Mouse (Mus musculus) cerebellum, adult (tissue): ENCODE results near the gene Trpc4ap.
"Not testable (repeated sequence)": the region's sequence is repeated elsewhere in the genome, so short reads cannot be mapped to it uniquely, and the experiment has no call there.

Experiments
- ATAC-seq: cut with Nextera tagmentation; 2 replicates; pipeline ENCODE4 v1.9.2; 2017; ENCODE audit warnings: mild to moderate bottlenecking, moderate library complexity, mixed read lengths; ENCODE audit not compliant: insufficient number of reproducible peaks, low FRiP score, low TSS enrichment

The Trpc4ap gene

GRCm38 (mm10) chr2:155619817-155620216 lies 72.4 kb downstream of the Trpc4ap start:
- 0 out of 2 replicates have a peak, but pooled peaks have one; percentile 45 for ATAC-seq

- ATAC-seq, result no peak
Observed at GRCm38 (mm10) chr2:155616971-155617370, 75.2 kb downstream of the Trpc4ap start.

- ATAC-seq, result no peak
Observed at GRCm38 (mm10) chr2:155613953-155614352, 78.2 kb downstream of the Trpc4ap start.

GRCm38 (mm10) chr2:155613326-155613755 lies 78.8 kb downstream of the Trpc4ap start:
- peak; percentile 75 for ATAC-seq

GRCm38 (mm10) chr2:155611834-155612550 lies 80.2 kb downstream of the Trpc4ap start:
- no peak for ATAC-seq

GRCm38 (mm10) chr2:155610978-155611377 lies 81.2 kb downstream of the Trpc4ap start, which contains the start of gene Myh7b:
TSS of gene Myh7b (plus strand) at chr2:155611212.
- ATAC-seq, result no peak

GRCm38 (mm10) chr2:155606360-155606759 lies 85.8 kb downstream of the Trpc4ap start:
- ATAC-seq, result peak; percentile 61; the same call in 1 of the 2 replicates

GRCm38 (mm10) chr2:155605236-155605589 lies 87.0 kb downstream of the Trpc4ap start:
- not testable (repeated sequence) for ATAC-seq

- ATAC-seq, result no peak
Observed at GRCm38 (mm10) chr2:155604560-155605235, 87.5 kb downstream of the Trpc4ap start.

GRCm38 (mm10) chr2:155603707-155604106 lies 88.5 kb downstream of the Trpc4ap start:
- no peak for ATAC-seq

- no peak for ATAC-seq
Observed at GRCm38 (mm10) chr2:155595516-155595915, 96.7 kb downstream of the Trpc4ap start.

GRCm38 (mm10) chr2:155592854-155593283 lies 99.3 kb downstream of the Trpc4ap start:
- no peak; the same call in 1 of the 2 replicates for ATAC-seq

- ATAC-seq, result peak; percentile 85; the same call in 1 of the 2 replicates
Observed at GRCm38 (mm10) chr2:155592137-155592853, 99.9 kb downstream of the Trpc4ap start, which contains the start of gene Gss. TSS of gene Gss (minus strand) at chr2:155592810.

- ATAC-seq, result no peak
Observed at GRCm38 (mm10) chr2:155591676-155592075, 100.5 kb downstream of the Trpc4ap start.

- ATAC-seq, result no peak
Observed at GRCm38 (mm10) chr2:155590876-155591275, 101.3 kb downstream of the Trpc4ap start.

- ATAC-seq, result no peak
Observed at GRCm38 (mm10) chr2:155589521-155589920, 102.7 kb downstream of the Trpc4ap start.

- no peak for ATAC-seq
Observed at GRCm38 (mm10) chr2:155588136-155588535, 104.0 kb downstream of the Trpc4ap start.

GRCm38 (mm10) chr2:155585486-155585885 lies 106.7 kb downstream of the Trpc4ap start:
- no peak for ATAC-seq

GRCm38 (mm10) chr2:155585082-155585481 lies 107.1 kb downstream of the Trpc4ap start:
- ATAC-seq, result no peak
